Comparison of ENCODE assay signal across 22 mouse cellular contexts in the genomic region with DNA sequence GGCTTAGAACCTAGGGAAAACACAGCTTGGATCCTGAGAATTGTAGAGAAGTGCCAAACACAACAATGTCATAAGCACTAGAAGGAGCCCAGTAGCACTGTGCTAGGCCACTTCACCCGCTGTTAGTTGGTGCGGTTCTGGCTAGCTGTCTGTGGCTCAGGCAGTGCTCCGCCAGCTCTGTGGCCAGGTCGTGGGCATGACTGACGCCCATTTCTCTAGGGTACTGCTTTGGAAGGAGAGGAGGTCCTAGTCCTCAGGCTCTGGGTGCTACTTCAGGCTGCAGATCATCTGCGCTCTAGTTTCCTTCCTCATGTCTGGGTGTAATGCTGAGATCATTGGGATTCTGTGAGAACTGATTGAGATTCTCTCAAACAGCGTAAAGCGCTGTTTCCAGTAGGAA. TPM values are rescaled to one million over a fixed set of nuclear protein-coding genes. Genes with fewer than 3 reads are reported as not detected.
DNase-seq lines count a peak whose midpoint lies in the region; ATAC-seq and TF ChIP-seq lines count a peak whose summit lies in the region.
"Had no signal": no experiment of that assay in that cellular context is flagged by ENCODE, and none has a peak within 500 bp of the region (broad histone marks: within the 10 kb centered on the region; RNA-seq: fewer than 3 reads in every experiment).

No protein-coding gene starts in this region.

- no peak for TF ChIP-seq POLR2A in bone marrow macrophage, adult 2 months (IDR thresholded peaks at IDR 0.05; ENCODE audit: borderline replicate concordance, low read depth, low read length)

- no peak for TF ChIP-seq CTCF in bone marrow macrophage, adult 2 months (IDR thresholded peaks at IDR 0.05; ENCODE audit: low read depth, low read length)

- peak overlapping the region; percentile 46 for H3K27ac ChIP-seq in bone marrow macrophage, adult 2 months (ENCODE audit: insufficient read depth, low read depth, low read length)
- H3K27ac ChIP-seq: embryonic facial prominence, embryonic 15.5 days; forebrain, embryonic 10.5 days; heart, embryonic 15.5 days; hindbrain, embryonic 10.5 days; limb, embryonic 13.5 days; midbrain, embryonic 10.5 days; neural tube, embryonic 12.5 days; stomach, embryonic 15.5 days had no signal

- DNase-seq in layer of hippocampus, adult 11-12 months (ENCODE audit: low spot score), result peak; percentile 41
- no peak for DNase-seq in layer of hippocampus, postnatal 25 days (ENCODE audit: extremely low spot score in 1 of 2, low spot score in 1 of 2)
- peak; percentile 49 for DNase-seq in 416B (ENCODE audit: low read depth)
- DNase-seq in adrenal gland, adult 2 months, result no peak
- no peak for DNase-seq in cerebellum, adult 18-20 months
- DNase-seq: cerebellum, postnatal 10 days; gastrocnemius, postnatal 10 days; kidney, adult 2 months; kidney, postnatal 14 days; lung, postnatal 10 days; spleen, adult 18-20 months; thymus, adult 18-20 months had no signal

- peaks cover 18% of the 10 kb centered on the region for H3K4me1 ChIP-seq in bone marrow macrophage, adult 2 months (ENCODE audit: control insufficient read depth, insufficient read depth, low read length)
- H3K4me1 ChIP-seq: hindbrain, embryonic 10.5 days; neural tube, embryonic 12.5 days; stomach, embryonic 15.5 days had no signal

- H3K4me3 ChIP-seq in bone marrow macrophage, adult 2 months (ENCODE audit: insufficient read depth, low read length), result no peak overlapping the region
- H3K4me3 ChIP-seq: embryonic facial prominence, embryonic 15.5 days; forebrain, embryonic 10.5 days; heart, embryonic 15.5 days; hindbrain, embryonic 10.5 days; limb, embryonic 13.5 days; midbrain, embryonic 10.5 days; neural tube, embryonic 12.5 days; stomach, embryonic 15.5 days had no signal

- peak; percentile 37; the same call in 1 of the 2 replicates for ATAC-seq in megakaryocyte progenitor cell, adult 5-6 weeks (replicated peaks; ENCODE audit: poor library complexity)

RNA-seq across cellular contexts. Expression of a gene that starts 20.9 kb away (rescaled TPM):
- 10 to 100 TPM; 57.0 to 60.2 TPM for total RNA-seq in layer of hippocampus, postnatal 25 days (2021)
- polyA plus RNA-seq in bone marrow macrophage, adult 2 months (2012; ENCODE audit: insufficient read depth, insufficient read length, missing spikeins), result 29.9 and 30.9 TPM in 2 replicates
- 25.0 and 29.6 TPM in 2 replicates for total RNA-seq in megakaryocyte progenitor cell, adult 5-6 weeks (2015)
- 28.1 and 28.5 TPM in 2 replicates for total RNA-seq in megakaryocyte progenitor cell, adult 5-6 weeks (2017)
- total RNA-seq in adrenal gland, adult 2 months (2021), result 10 to 100 TPM; 46.8 to 55.0 TPM
- 8.9 and 11.6 TPM in 2 replicates for polyA plus RNA-seq in adrenal gland, adult 2 months (2012; rRNA removed)

Comparison
In these comparisons a context has a peak if more than half of its experiments do, and no peak if none do; other contexts are left out.
1. DNase-seq: peak in layer of hippocampus, adult 11-12 months (single experiment) and 416B (single experiment); none in layer of hippocampus, postnatal 25 days (0 of 2), adrenal gland, adult 2 months (single experiment) and cerebellum, adult 18-20 months (0 of 2).